Mouse (Mus musculus): ENCODE data around the gene Gngt2.

DNA sequence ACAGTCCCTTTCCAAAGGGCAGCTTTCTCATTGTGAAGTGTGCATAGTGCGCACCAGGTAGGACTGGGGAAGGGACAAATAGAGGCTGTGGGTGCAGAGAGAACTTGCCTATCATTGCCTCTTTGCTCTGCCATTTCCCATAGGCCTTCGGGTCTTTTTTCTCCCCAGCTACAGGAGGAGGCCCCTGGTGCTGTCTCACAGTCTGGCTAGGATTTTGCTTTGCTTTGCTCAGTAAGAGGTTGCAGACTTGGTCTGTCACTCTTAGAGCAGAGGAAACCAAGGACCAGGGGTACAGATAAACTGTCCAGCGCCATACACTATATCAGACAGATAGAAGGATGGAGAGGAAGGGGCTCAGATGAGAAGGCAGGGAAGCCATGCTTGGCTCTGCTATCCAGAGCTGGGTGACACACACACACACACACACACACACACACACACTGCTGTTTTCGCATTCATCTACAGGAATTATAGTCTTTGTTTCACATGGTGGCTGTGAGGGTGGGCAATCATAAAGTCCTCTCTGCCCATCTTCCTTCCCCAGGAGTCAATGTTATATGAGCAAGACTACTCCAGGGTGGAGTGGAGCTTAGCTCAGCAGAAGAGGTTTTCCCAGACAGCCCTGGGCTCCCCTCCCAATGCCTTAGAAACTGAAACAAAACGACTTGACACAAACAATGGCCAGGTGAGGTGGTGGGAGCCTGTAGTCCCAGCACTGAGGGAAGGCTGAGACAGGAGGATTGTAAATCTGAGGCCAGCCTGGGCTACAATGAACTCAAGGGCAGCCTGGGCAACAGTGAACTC is 3.9 kb downstream of the Gngt2 start:
- TF ChIP-seq CTCF (IDR thresholded peaks at IDR 0.05; ENCODE audit: control insufficient read depth, insufficient read depth, insufficient replicate concordance, low read depth, low read length): no peak
- TF ChIP-seq POLR2A (IDR thresholded peaks at IDR 0.05; ENCODE audit: control insufficient read depth, low read depth, low read length): no peak

Data from testis, adult 2 months (tissue).